Mouse (Mus musculus): ENCODE results near the gene Fbrs. TPM values are rescaled to one million over a fixed set of nuclear protein-coding genes. Genes with fewer than 3 reads are reported as not detected.

The Fbrs gene
- polyA plus RNA-seq, 1 experiment from 2014 or later = 4.9 TPM

Small RNA genes within 50 kb of the gene (microRNA-seq; reads per million reads assigned to microRNA genes)
- gene Gm47278 (not detected), gene Mir7060 (not detected)

Other genes starting within 250 kb of the Fbrs start
- gene Zfp553, start 246.1 kb upstream of the Fbrs start, polyA plus RNA-seq (2015; fragmentation: Nextera tagmentation; extraction: Ambion mirVana) = 5.7 and 5.9 TPM in 2 replicates
- 10.1 and 11.1 TPM in 2 replicates for gene Sept1, start 246.1 kb upstream of the Fbrs start, polyA plus RNA-seq (2015; fragmentation: Nextera tagmentation; extraction: Ambion mirVana)
- gene Zfp771, start 234.9 kb upstream of the Fbrs start, polyA plus RNA-seq (2015; fragmentation: Nextera tagmentation; extraction: Ambion mirVana) = 11.0 and 13.8 TPM in 2 replicates
- gene Dctpp1, start 218.5 kb upstream of the Fbrs start, polyA plus RNA-seq (2015; fragmentation: Nextera tagmentation; extraction: Ambion mirVana) = 79.8 and 83.4 TPM in 2 replicates
- gene Sephs2, start 205.1 kb upstream of the Fbrs start, polyA plus RNA-seq (2015; fragmentation: Nextera tagmentation; extraction: Ambion mirVana) = 164 and 180 TPM in 2 replicates
- 5.4 and 6.7 TPM in 2 replicates for gene Itgal, start 182.9 kb upstream of the Fbrs start, polyA plus RNA-seq (2015; fragmentation: Nextera tagmentation; extraction: Ambion mirVana)
- gene Zfp768, start 133.6 kb upstream of the Fbrs start, polyA plus RNA-seq (2015; fragmentation: Nextera tagmentation; extraction: Ambion mirVana) = 4.1 and 4.2 TPM in 2 replicates
- gene Zfp747, start 103.1 kb upstream of the Fbrs start, polyA plus RNA-seq (2015; fragmentation: Nextera tagmentation; extraction: Ambion mirVana) = 1.7 and 2.0 TPM in 2 replicates
- 1.3 TPM in 2 replicates for gene 9130019O22Rik, start 92.0 kb upstream of the Fbrs start, polyA plus RNA-seq (2015; fragmentation: Nextera tagmentation; extraction: Ambion mirVana)
- gene E430018J23Rik, start 85.6 kb upstream of the Fbrs start, polyA plus RNA-seq (2015; fragmentation: Nextera tagmentation; extraction: Ambion mirVana) = 1.8 and 1.9 TPM in 2 replicates
- gene Zfp764, start 72.4 kb upstream of the Fbrs start, polyA plus RNA-seq (2015; fragmentation: Nextera tagmentation; extraction: Ambion mirVana) = 1.3 and 1.4 TPM in 2 replicates
- 8.0 and 8.3 TPM in 2 replicates for gene Zfp688, start 57.1 kb upstream of the Fbrs start, polyA plus RNA-seq (2015; fragmentation: Nextera tagmentation; extraction: Ambion mirVana)
- gene Zfp689, start 30.0 kb upstream of the Fbrs start, polyA plus RNA-seq (2015; fragmentation: Nextera tagmentation; extraction: Ambion mirVana) = 2.2 and 2.9 TPM in 2 replicates
- gene Prr14, start 19.6 kb upstream of the Fbrs start, polyA plus RNA-seq (2015; fragmentation: Nextera tagmentation; extraction: Ambion mirVana) = 18.6 and 22.8 TPM in 2 replicates
- 12.2 and 13.6 TPM in 2 replicates for gene Srcap, start 32.8 kb downstream of the Fbrs start, polyA plus RNA-seq (2015; fragmentation: Nextera tagmentation; extraction: Ambion mirVana)
- 5.1 and 5.5 TPM in 2 replicates for gene Gm42715, start 40.4 kb downstream of the Fbrs start, polyA plus RNA-seq (2015; fragmentation: Nextera tagmentation; extraction: Ambion mirVana)
- gene Tmem265, start 82.2 kb downstream of the Fbrs start, polyA plus RNA-seq (2015; fragmentation: Nextera tagmentation; extraction: Ambion mirVana) = 2.9 and 4.3 TPM in 2 replicates
- gene Phkg2, start 94.1 kb downstream of the Fbrs start, polyA plus RNA-seq (2015; fragmentation: Nextera tagmentation; extraction: Ambion mirVana) = 19.7 and 21.1 TPM in 2 replicates
- 5.9 and 6.5 TPM in 2 replicates for gene Ccdc189, start 109.4 kb downstream of the Fbrs start, polyA plus RNA-seq (2015; fragmentation: Nextera tagmentation; extraction: Ambion mirVana)
- gene Rnf40, start 109.6 kb downstream of the Fbrs start, polyA plus RNA-seq (2015; fragmentation: Nextera tagmentation; extraction: Ambion mirVana) = 17.5 and 18.0 TPM in 2 replicates
- 1.4 and 2.1 TPM in 2 replicates for gene Zfp629, start 136.6 kb downstream of the Fbrs start, polyA plus RNA-seq (2015; fragmentation: Nextera tagmentation; extraction: Ambion mirVana)
- gene Bcl7c, start 229.7 kb downstream of the Fbrs start, polyA plus RNA-seq (2015; fragmentation: Nextera tagmentation; extraction: Ambion mirVana) = 16.8 and 17.0 TPM in 2 replicates
- 2.0 and 2.5 TPM in 2 replicates for gene Ctf1, start 233.5 kb downstream of the Fbrs start, polyA plus RNA-seq (2015; fragmentation: Nextera tagmentation; extraction: Ambion mirVana)

All from liver, embryonic 16.5 days (tissue).